Mouse (Mus musculus) liver, embryonic 12.5 days (tissue): ENCODE results near the gene Gp1bb. TPM values are rescaled to one million over a fixed set of nuclear protein-coding genes. Genes with fewer than 3 reads are reported as not detected.

ENCODE experiments used
- ATAC-seq: fragments of 200-750 bp; cut with Nextera tagmentation; 2 replicates; pipeline ENCODE4 v1.8.0; 2017; ENCODE audit warnings: moderate number of reproducible peaks, mild to moderate bottlenecking, moderate library complexity
- H3K27ac ChIP-seq: fragments of 300-500 bp; sonication (generic); 2 replicates; pipeline ENCODE4 v1.5.1; 2016; ENCODE audit warnings: mild to moderate bottlenecking
- H3K27me3 ChIP-seq: fragments of 300-500 bp; sonication (generic); replicated peaks from 2 replicates; pipeline ENCODE4 v1.6.1; 2016; ENCODE audit warnings: mild to moderate bottlenecking, moderate library complexity
- H3K36me3 ChIP-seq: fragments of 300-500 bp; sonication (generic); 2 replicates; pipeline ENCODE4 v1.6.1; 2016; ENCODE audit warnings: mild to moderate bottlenecking, moderate library complexity
- H3K4me1 ChIP-seq: fragments of 300-500 bp; sonication (generic); 2 replicates; pipeline ENCODE4 v1.6.1; 2016
- H3K4me2 ChIP-seq: fragments of 300-500 bp; sonication (generic); 2 replicates; pipeline ENCODE4 v1.6.1; 2016; ENCODE audit warnings: mild to moderate bottlenecking, moderate library complexity
- H3K4me3 ChIP-seq: fragments of 300-500 bp; sonication (generic); 2 replicates; pipeline ENCODE4 v1.5.1; 2016; ENCODE audit warnings: mild to moderate bottlenecking, moderate library complexity
- H3K9ac ChIP-seq: fragments of 300-500 bp; sonication (generic); 2 replicates; pipeline ENCODE4 v1.6.1; 2016; ENCODE audit warnings: mild to moderate bottlenecking, moderate library complexity
- H3K9me3 ChIP-seq: fragments of 300-500 bp; sonication (generic); replicated peaks from 2 replicates; pipeline ENCODE4 v1.6.1; 2016; ENCODE audit warnings: mild to moderate bottlenecking, moderate library complexity
- WGBS: fragments of 180-500 bp; shearing (Covaris S2); methylation state at CpG from one replicate; pipeline ENCODE4 v1.1.7; 2016; ENCODE audit not compliant: insufficient replicate concordance; 5-methylcytosine and 5-hydroxymethylcytosine counted together
- polyA plus RNA-seq: library from polyadenylated mRNA; unstranded; fragments of >200 nt; fragmentation: Nextera tagmentation; extraction: Ambion mirVana; gene quantifications from 2 replicates; pipeline ENCODE4 v1.2.1, GENCODE M21; 2016

Gp1bb gene
- polyA plus RNA-seq, 1 experiment from 2014 or later: 44.2 TPM

DNA sequence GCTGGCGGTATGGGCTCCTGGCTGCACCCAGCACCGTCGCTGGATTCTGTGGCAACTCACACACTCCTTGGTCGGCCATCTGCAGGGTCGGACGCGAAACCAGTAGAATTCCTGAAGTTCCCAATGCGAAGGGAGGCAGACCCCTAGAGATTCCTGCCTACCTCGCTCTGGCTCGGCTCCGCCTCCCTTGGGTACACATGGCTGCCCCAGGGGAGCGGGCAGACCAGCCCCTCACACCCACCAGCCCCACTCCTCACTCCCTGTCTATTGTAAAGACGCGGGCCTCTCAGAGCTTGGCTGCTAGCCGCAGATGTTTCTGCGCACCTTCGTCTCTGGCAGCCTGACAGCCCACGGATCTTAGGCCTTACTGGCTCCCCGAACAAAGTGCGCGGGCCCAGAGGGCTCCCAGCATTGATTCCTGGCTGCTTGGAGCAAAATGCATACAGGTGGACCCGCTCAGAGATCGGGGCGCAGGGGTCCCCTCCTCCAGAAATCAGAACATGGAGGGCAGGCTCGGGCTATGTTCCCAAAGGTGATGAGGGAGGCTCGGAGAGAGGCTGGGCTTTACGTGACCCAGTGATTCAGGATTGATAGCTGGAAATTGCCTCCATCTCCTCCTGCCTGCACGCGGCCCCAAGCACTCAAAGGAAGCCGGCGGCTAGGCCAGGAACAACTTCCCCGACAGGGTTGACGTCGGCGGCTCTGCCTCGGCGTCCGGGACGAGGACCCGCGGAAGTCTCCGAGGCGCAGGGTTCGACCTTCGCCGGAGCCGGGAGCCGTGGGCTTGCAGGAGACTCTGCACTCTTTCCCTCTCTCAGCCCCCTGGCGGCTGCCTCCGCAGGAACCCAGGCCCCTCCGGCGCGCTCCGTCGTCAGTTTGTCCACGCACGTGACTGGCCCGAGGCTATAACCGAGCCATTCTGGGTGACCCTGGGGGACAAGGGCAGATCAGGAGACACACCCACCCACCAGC is 30.9 kb downstream of the Gp1bb start:
- Histone ChIP-seq H3K4me2 (peak overlapping the region; percentile 37), H3K9me3 (no peaks in the 10 kb centered on the region), H3K36me3 (no peaks in the 10 kb centered on the region), H3K27me3 (peaks cover 98% of the 10 kb centered on the region), H3K9ac (no peak overlapping the region), H3K4me3 (peak overlapping the region; percentile 43; the same call in 1 of the 2 replicates), H3K27ac (no peak overlapping the region), H3K4me1 (peaks cover 38% of the 10 kb centered on the region)
- no peak for ATAC-seq
- 4% methylated on average over 59 of the region's 59 CpGs for WGBS

DNA sequence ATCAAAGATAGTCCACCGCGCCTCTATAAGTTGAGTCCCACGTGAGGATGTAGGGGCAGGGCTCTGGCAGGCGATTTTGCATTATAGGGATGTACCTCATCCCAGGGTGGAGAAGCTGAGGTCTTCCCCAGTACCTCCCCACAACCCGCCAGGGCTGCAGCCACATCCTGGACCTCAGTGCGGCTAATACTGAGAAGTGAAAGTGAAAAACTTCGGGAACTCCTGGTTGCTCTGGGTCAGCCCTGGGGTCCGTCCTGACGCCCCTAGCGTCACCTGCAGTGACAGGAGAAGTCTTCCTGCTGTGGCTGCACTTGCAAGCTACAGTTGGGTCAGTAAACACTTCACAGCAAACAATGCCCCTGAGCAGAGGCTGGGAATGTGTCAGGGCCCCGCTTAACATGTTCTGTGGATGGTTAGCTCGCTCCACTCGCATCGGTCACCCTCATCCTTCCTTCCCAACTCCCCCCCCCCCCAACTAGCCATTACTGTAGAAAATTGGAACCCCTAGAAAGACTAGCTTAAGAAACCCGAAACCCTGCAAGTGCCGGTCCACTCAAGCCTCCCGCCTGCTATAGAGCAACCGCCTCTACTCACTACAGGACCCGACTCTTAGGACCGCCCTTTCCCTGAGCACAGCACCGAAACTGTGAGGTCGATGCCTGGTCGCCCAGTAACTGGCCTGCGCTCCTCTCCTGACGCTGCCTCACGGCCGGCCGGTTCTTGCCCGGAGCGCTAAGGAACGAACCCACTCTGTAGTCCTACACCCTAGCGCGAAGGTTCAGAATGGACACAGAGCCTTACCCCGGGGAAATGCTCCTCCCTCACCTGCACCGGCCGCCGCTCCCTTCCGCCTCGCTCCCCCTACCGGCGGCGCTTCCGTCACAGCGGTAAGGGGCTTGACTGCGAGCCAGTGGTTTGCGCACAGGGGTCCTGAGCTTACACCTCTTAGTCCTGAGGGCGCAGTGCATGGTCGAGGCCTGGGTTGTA is 32.1 kb downstream of the Gp1bb start, which contains the start of gene Tbx1:
Gene Tbx1, minus strand, starts transcription at position 868 of the 987 bp plus-strand sequence.
- peaks cover 41% of the 10 kb centered on the region for H3K4me1 ChIP-seq
- peak within 1 kb of the TSS; percentile 43 for H3K4me3 ChIP-seq
- peaks cover 98% of the 10 kb centered on the region for H3K27me3 ChIP-seq
- H3K4me2 ChIP-seq: peak within 1 kb of the TSS; percentile 62
- H3K27ac ChIP-seq: no peak within 1 kb of the TSS
- WGBS: 3% methylated on average over 48 of the region's 48 CpGs
- no peaks in the 10 kb centered on the region for H3K9me3 ChIP-seq
- no peaks in the 10 kb centered on the region for H3K36me3 ChIP-seq
- H3K9ac ChIP-seq: no peak within 1 kb of the TSS
- no peak for ATAC-seq

- Histone ChIP-seq H3K27me3 (peaks cover 98% of the 10 kb centered on the region), H3K4me1 (peaks cover 41% of the 10 kb centered on the region), H3K9ac (no peak overlapping the region), H3K9me3 (no peaks in the 10 kb centered on the region), H3K4me2 (no peak overlapping the region), H3K4me3 (no peak overlapping the region), H3K36me3 (no peaks in the 10 kb centered on the region), H3K27ac (no peak overlapping the region)
- ATAC-seq: no peak
- WGBS: 20% methylated on average over 9 of the region's 9 CpGs
Measured at GRCm38 (mm10) chr16:18589080-18589621, 33.1 kb downstream of the Gp1bb start.

GRCm38 (mm10) chr16:18588738-18589055 is 33.5 kb downstream of the Gp1bb start:
- WGBS: 4% methylated on average over 31 of the region's 31 CpGs
- 0 out of 2 replicates have a peak overlapping the region, but pooled peaks have one; percentile 8 for H3K4me3 ChIP-seq
- H3K36me3 ChIP-seq: no peaks in the 10 kb centered on the region
- H3K9me3 ChIP-seq: no peaks in the 10 kb centered on the region
- H3K27me3 ChIP-seq: peaks cover 98% of the 10 kb centered on the region
- no peak for ATAC-seq
- H3K4me1 ChIP-seq: peaks cover 41% of the 10 kb centered on the region
- H3K27ac ChIP-seq: no peak overlapping the region
- H3K9ac ChIP-seq: no peak overlapping the region
- no peak overlapping the region for H3K4me2 ChIP-seq

GRCm38 (mm10) chr16:18587847-18588737 is 34.1 kb downstream of the Gp1bb start:
- H3K4me3 ChIP-seq: peak overlapping the region; percentile 8
- no peaks in the 10 kb centered on the region for H3K36me3 ChIP-seq
- H3K4me1 ChIP-seq: peaks cover 41% of the 10 kb centered on the region
- peaks cover 98% of the 10 kb centered on the region for H3K27me3 ChIP-seq
- WGBS: 3% methylated on average over 57 of the region's 57 CpGs
- H3K9me3 ChIP-seq: no peaks in the 10 kb centered on the region
- peak overlapping the region; percentile 17; the same call in 1 of the 2 replicates for H3K4me2 ChIP-seq
- no peak overlapping the region for H3K27ac ChIP-seq
- ATAC-seq: no peak
- no peak overlapping the region; the same call in 1 of the 2 replicates for H3K9ac ChIP-seq

DNA sequence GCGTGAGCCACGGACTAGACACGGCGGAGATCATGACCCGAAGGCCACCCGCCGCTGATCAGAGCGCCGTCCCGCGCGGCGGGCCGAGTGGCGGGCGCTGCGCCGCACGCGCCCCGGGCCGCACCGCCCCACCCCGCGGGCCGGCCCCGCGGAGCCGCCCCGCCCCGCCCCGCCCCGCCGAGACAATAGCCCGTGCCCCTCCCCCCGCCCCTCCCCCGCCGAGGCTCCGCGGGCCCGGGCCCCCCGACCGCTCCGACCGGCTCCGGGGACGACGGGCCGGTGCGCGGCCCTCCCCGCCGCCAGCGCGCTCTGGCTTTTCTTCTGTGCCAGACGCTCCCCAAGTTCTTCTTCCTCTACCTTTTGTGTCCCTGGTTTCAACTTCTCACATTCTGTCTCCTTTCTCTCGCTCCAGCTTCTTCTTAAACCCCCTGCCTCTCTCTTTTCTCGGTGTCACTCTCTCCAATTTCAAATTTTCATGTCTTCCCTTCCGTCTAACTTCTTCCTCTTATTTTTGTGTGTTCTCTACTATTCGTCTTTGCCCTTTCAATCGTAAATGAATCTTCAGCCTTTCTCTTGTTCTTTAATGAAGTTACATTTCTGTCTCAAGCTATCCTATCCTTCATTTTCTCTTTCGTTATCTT is 35.2 kb downstream of the Gp1bb start:
- H3K9ac ChIP-seq: no peak overlapping the region
- no peak for ATAC-seq
- H3K4me3 ChIP-seq: peak overlapping the region; percentile 41
- H3K36me3 ChIP-seq: no peaks in the 10 kb centered on the region
- H3K4me2 ChIP-seq: peak overlapping the region; percentile 52
- 6% methylated on average over 41 of the region's 62 CpGs for whole genome bisulfite sequencing
- H3K27ac ChIP-seq: no peak overlapping the region
- no peaks in the 10 kb centered on the region for H3K9me3 ChIP-seq
- H3K4me1 ChIP-seq: peaks cover 48% of the 10 kb centered on the region
- H3K27me3 ChIP-seq: peaks cover 100% of the 10 kb centered on the region

DNA sequence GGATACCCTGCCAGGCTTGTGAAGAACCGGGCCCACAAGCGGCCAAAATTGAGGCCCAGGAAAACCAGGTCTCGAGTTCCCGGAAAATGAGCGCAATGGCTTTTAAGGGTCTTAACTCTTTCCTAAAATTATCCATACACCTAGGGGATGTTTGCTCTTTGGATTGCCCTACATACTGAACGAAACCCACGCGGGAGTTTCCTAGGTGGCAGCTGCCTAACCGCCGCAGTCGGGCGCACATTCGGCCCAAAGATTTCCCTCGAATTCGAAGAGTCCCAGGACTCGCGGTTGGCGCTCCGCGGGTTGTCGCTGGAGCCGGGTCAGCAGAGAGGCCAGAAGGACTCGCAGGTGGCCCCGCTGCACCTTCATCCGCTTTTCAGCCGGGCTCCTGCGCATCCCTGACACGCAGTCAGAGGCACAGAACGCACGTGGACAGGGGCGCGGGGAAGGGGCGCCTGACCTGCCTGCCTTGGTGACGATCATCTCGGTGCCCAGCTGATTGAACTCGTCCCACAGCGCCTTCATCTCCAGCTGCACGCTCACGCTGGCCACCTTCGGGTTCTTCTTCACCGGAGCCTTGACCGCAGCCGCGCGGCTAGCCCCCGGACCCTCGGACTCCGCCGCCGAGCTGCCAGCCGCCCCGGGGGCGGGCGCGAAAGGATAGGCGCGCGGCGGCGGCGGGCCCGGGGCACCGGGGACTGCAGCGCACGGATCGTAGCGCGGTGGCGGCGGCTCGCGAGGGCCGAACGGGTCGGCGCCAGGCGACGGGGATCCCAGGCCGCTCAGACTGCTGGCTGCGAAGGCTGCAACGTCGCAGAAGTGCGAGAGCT is 35.9 kb downstream of the Gp1bb start:
- Histone ChIP-seq H3K27me3 (peaks cover 100% of the 10 kb centered on the region), H3K27ac (no peak overlapping the region), H3K4me1 (peaks cover 50% of the 10 kb centered on the region), H3K9me3 (no peaks in the 10 kb centered on the region), H3K36me3 (no peaks in the 10 kb centered on the region), H3K9ac (no peak overlapping the region), H3K4me3 (peak overlapping the region; percentile 41), H3K4me2 (peak overlapping the region; percentile 52)
- WGBS: 4% methylated on average over 83 of the region's 83 CpGs
- ATAC-seq: no peak

DNA sequence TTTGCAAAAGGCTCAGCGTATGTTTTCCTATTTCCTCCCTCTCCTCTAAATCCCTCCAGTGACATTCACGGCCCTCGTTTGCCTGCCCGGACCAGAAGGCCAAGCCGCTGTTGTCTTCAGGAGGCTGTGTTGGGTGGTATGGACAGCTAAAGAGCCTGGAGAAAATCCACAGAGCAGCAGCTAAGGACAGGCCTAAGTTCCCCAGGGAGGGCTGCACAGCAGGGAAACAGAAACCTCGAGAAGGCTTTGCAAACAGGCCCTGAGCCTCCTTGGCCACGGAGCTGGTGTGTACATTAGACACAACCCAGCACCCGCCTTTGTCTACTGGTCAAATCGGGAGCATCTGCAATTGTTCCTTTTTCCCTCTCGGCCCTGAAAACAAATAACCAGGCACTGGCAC is 36.5 kb downstream of the Gp1bb start:
- Histone ChIP-seq H3K9me3 (no peaks in the 10 kb centered on the region), H3K36me3 (no peaks in the 10 kb centered on the region), H3K9ac (no peak overlapping the region), H3K4me3 (0 out of 2 replicates have a peak overlapping the region, but pooled peaks have one; percentile 41), H3K4me1 (peaks cover 44% of the 10 kb centered on the region), H3K4me2 (no peak overlapping the region), H3K27ac (no peak overlapping the region), H3K27me3 (peaks cover 100% of the 10 kb centered on the region)
- no peak for ATAC-seq
- WGBS: 11% methylated on average over 10 of the region's 10 CpGs

- H3K4me2 ChIP-seq: no peak overlapping the region
- peaks cover 38% of the 10 kb centered on the region for H3K4me1 ChIP-seq
- H3K27ac ChIP-seq: no peak overlapping the region
- H3K4me3 ChIP-seq: no peak overlapping the region
- H3K9ac ChIP-seq: no peak overlapping the region
- no peaks in the 10 kb centered on the region for H3K9me3 ChIP-seq
- peaks cover 100% of the 10 kb centered on the region for H3K27me3 ChIP-seq
- H3K36me3 ChIP-seq: no peaks in the 10 kb centered on the region
- no peak for ATAC-seq
- WGBS: 26% methylated on average over 10 of the region's 10 CpGs
Measured at GRCm38 (mm10) chr16:18584901-18585510, 37.2 kb downstream of the Gp1bb start.
